Mouse (Mus musculus): ENCODE data around the gene Zmiz1.

GRCm38 (mm10) chr14:25711602-25712001 is 252.6 kb downstream of the Zmiz1 start:
- no peak for TF ChIP-seq PAX5 (IDR thresholded peaks at IDR 0.05; ENCODE audit: low read length)
- TF ChIP-seq POLR2AphosphoS2 (IDR thresholded peaks at IDR 0.05; ENCODE audit: low read depth, low read length) = no peak
- TF ChIP-seq MAZ (IDR thresholded peaks at IDR 0.05; ENCODE audit: low read depth, low read length) = no peak
- TF ChIP-seq POLR2A (IDR thresholded peaks at IDR 0.05; ENCODE audit: low read depth, low read length) = no peak
- TF ChIP-seq CTCF (conservative IDR thresholded peaks at IDR 0.05 in 1 of 2, IDR thresholded peaks at IDR 0.05 in 1 of 2; ENCODE audit: low read depth in 2 of 2, low read length in 2 of 2) = no peak
- TF ChIP-seq NELFE (IDR thresholded peaks at IDR 0.05; ENCODE audit: low read depth, low read length) = no peak
- TF ChIP-seq NRF1 (IDR thresholded peaks at IDR 0.05; ENCODE audit: low read depth, low read length) = no peak
- TF ChIP-seq CHD2 (IDR thresholded peaks at IDR 0.05; ENCODE audit: low read length) = no peak

Data from CH12.LX (cell line).